Mouse (Mus musculus) lung, postnatal 0 days (tissue): ENCODE data around the gene Wdr24. TPM values are rescaled to one million over a fixed set of nuclear protein-coding genes. Genes with fewer than 3 reads are reported as not detected.

ENCODE experiments used
- ATAC-seq: fragments of 200-750 bp; cut with Nextera tagmentation; 2 replicates; pipeline ENCODE4 v1.8.0; 2017; ENCODE audit warnings: moderate library complexity
- DNase-seq: peaks from one replicate; pipeline ENCODE4 v3.0.0-alpha.2; 2016; ENCODE audit warnings: low spot score
- H3K27ac ChIP-seq: fragments of 300-500 bp; sonication (generic); 2 replicates; pipeline ENCODE4 v1.5.1; 2014; ENCODE audit warnings: antibody characterized with exemption, mild to moderate bottlenecking, low read length, mixed read lengths
- H3K27me3 ChIP-seq: fragments of 300-500 bp; sonication (generic); replicated peaks from 2 replicates; pipeline ENCODE4 v1.6.1; 2014; ENCODE audit warnings: low read length, mixed read lengths; ENCODE audit not compliant: insufficient read depth
- H3K36me3 ChIP-seq: fragments of 300-500 bp; sonication (generic); 2 replicates; pipeline ENCODE4 v1.6.1; 2014; ENCODE audit warnings: low read length, mixed read lengths; ENCODE audit not compliant: insufficient read depth
- H3K4me1 ChIP-seq: fragments of 300-500 bp; sonication (generic); 2 replicates; pipeline ENCODE4 v1.6.1; 2014; ENCODE audit warnings: antibody characterized with exemption, low read depth, low read length, mixed read lengths; ENCODE audit not compliant: insufficient read depth
- H3K4me2 ChIP-seq: fragments of 300-500 bp; sonication (generic); replicated peaks from 2 replicates; pipeline ENCODE4 v1.6.1; 2014; ENCODE audit warnings: low read depth, mild to moderate bottlenecking, low read length, moderate library complexity, mixed read lengths
- H3K4me3 ChIP-seq: fragments of 300-500 bp; sonication (generic); 2 replicates; pipeline ENCODE4 v1.5.1; 2014; ENCODE audit warnings: low read depth, low read length
- H3K9ac ChIP-seq: fragments of 300-500 bp; sonication (generic); replicated peaks from 2 replicates; pipeline ENCODE4 v1.6.1; 2014; ENCODE audit warnings: low read depth, mild to moderate bottlenecking
- H3K9me3 ChIP-seq: fragments of 300-500 bp; sonication (generic); 2 replicates; pipeline ENCODE4 v1.6.1; 2016; ENCODE audit warnings: low read length, mixed read lengths
- CTCF ChIP-seq: IDR thresholded peaks from 2 replicates; pipeline ENCODE4 v1.5.1; 2016; ENCODE audit warnings: antibody characterized with exemption, mild to moderate bottlenecking
- EP300 ChIP-seq: IDR thresholded peaks from 2 replicates; pipeline ENCODE4 v1.6.1; 2016; ENCODE audit warnings: antibody characterized with exemption, mild to moderate bottlenecking, control low read depth
- WGBS: fragments of 180-500 bp; shearing (Covaris S2); extraction: QIAGEN DNeasy Blood & Tissue Kit; methylation state at CpG from one replicate; pipeline ENCODE4 v1.1.7; 2014; 5-methylcytosine and 5-hydroxymethylcytosine counted together
- polyA plus RNA-seq: library from polyadenylated mRNA; unstranded; fragments of >200 nt; fragmentation: Nextera tagmentation; extraction: Ambion mirVana; gene quantifications from 2 replicates; pipeline ENCODE4 v1.2.1, GENCODE M21; 2015

The Wdr24 gene
- polyA plus RNA-seq, result 14.9 and 15.0 TPM in 2 replicates

DNA sequence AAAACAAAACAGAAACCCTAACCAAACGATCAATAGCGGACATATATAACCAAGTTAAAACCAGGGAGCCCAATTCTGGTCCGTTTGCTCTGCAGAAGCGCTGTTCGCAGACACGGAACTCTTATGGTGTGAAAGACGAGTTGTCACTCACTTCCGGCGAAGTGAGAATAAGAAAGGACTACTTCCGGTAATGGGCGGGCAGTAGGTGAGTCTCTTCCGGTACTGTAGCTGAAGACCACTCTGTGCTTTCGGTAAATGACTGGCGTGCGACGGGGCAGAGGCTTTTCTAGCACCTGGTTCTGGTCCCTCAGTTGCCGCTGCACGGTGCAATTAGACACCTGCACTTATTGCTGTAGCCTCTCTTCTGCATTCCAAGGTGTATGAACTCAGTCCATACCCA lies at the start of gene Wdr24:
TSS of gene Wdr24 (plus strand) at position 176 of the 400 bp plus-strand sequence.
- DNase-seq, result peak; percentile 92
- Histone ChIP-seq H3K4me3 (peak within 1 kb of the TSS; percentile 49), H3K27me3 (peaks cover 7% of the 10 kb centered on the region; the same call in 1 of the 2 replicates), H3K36me3 (0 out of 2 replicates have a peak, but pooled peaks cover 6% of the 10 kb centered on the region), H3K27ac (0 out of 2 replicates have a peak within 1 kb of the TSS, but pooled peaks have one; percentile 20), H3K9me3 (no peaks in the 10 kb centered on the region), H3K4me2 (peak within 1 kb of the TSS; percentile 81), H3K9ac (peak within 1 kb of the TSS; percentile 56), H3K4me1 (peaks cover 15% of the 10 kb centered on the region; the same call in 1 of the 2 replicates)
- ATAC-seq, result peak; percentile 82
- WGBS, result under 1% methylated on average over 18 of the region's 18 CpGs
- TF ChIP-seq EP300, result no peak
- no peak for TF ChIP-seq CTCF

DNA sequence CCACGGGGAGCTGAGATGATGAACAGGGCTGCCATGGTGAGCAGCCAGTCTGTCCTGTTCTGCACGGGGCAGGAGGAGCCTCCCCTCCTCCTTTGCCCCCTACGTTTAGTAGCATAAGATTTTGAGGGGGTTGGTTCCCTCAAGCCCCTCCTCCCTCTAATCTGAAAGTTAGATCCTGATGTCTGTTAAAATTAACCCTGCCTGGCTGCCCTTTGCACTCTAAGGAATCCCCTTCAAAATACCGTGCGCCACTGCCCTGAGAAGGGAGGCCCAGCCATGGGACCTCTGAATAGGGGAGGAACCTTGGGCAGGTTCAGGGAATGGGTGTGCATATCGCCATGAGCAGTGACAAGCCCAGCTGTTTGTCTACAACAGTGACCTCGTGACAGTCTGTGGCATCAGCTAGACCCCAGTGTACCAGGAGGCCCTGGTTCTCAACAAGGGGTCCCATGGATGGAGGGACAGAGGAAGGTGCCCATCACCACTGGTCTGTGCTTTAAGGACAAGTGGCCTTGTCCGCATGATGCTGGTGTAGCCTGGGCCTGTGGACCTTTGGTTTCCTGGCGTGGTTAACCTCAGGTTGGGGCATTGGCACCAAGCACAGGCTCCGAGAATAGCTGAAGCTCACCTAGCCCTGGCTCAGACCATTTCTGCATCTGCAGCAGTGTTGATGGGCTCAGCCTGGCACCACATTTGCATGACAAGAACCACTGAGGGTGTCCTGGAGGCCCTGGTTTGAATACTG lies 47.9 kb upstream of the Wdr24 start:
- Histone ChIP-seq H3K27ac (no peak overlapping the region), H3K36me3 (0 out of 2 replicates have a peak, but pooled peaks cover 4% of the 10 kb centered on the region), H3K4me1 (peaks cover 4% of the 10 kb centered on the region), H3K4me2 (no peak overlapping the region), H3K4me3 (no peak overlapping the region), H3K9ac (no peak overlapping the region), H3K9me3 (no peaks in the 10 kb centered on the region), H3K27me3 (no peaks in the 10 kb centered on the region)
- 72% methylated on average over 10 of the region's 10 CpGs for WGBS
- ATAC-seq, result no peak
- TF ChIP-seq EP300 (no peak), CTCF (no peak)
- DNase-seq, result no peak

DNA sequence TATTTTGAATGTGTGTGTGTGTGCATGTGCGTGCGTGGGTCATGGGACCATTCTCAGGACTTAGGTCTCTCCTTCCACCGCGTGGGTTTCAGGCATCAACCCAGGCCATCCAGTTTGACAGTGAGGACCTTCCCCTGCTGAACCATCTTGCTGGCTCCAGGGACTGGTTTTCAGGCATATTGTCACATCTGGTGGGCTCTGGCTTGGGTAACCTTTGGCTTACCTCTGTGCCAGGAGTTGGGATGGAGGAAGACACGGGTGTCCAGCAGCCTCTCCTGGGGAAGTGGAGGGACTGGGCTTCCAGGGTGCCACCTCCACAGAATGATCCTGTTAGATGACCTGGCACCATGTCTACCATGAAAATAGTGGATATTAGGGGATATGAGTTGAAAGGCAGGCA lies 45.5 kb upstream of the Wdr24 start:
- Histone ChIP-seq H3K4me2 (no peak overlapping the region), H3K27me3 (no peaks in the 10 kb centered on the region), H3K36me3 (peaks cover 15% of the 10 kb centered on the region), H3K9me3 (no peaks in the 10 kb centered on the region), H3K4me3 (no peak overlapping the region), H3K27ac (no peak overlapping the region), H3K9ac (no peak overlapping the region), H3K4me1 (peaks cover 4% of the 10 kb centered on the region)
- 97% methylated on average over 5 of the region's 5 CpGs for WGBS
- ATAC-seq (no peak), DNase-seq (no peak)
- TF ChIP-seq CTCF, result no peak

DNA sequence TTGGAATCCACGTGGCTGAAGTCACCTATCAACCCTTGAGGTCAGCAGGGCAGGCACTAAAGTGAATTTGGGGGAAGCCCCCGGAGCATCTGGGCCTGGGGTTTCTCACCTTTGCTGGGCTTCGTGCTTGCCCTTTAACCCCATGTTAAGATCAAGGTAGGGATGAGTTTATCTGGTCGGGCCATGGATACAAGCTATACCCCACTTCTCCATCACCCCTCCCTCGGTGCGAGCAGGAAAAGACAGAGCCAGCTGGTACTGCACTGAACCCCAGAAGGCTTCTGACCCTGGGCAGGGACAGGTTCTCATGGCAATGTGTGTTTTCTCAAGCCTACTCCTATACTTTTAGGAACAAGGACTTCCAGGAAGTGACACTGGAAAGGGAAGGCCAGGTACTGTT lies 42.1 kb upstream of the Wdr24 start:
- H3K4me3 ChIP-seq, result no peak overlapping the region
- no peak for TF ChIP-seq EP300
- TF ChIP-seq CTCF, result no peak
- H3K4me2 ChIP-seq, result no peak overlapping the region
- H3K36me3 ChIP-seq, result peaks cover 15% of the 10 kb centered on the region
- no peak for ATAC-seq
- no peak overlapping the region for H3K27ac ChIP-seq
- DNase-seq, result no peak
- WGBS, result 71% methylated on average over 6 of the region's 6 CpGs
- no peaks in the 10 kb centered on the region for H3K27me3 ChIP-seq
- H3K4me1 ChIP-seq, result peaks cover 8% of the 10 kb centered on the region; the same call in 1 of the 2 replicates
- no peaks in the 10 kb centered on the region for H3K9me3 ChIP-seq
- H3K9ac ChIP-seq, result no peak overlapping the region

DNA sequence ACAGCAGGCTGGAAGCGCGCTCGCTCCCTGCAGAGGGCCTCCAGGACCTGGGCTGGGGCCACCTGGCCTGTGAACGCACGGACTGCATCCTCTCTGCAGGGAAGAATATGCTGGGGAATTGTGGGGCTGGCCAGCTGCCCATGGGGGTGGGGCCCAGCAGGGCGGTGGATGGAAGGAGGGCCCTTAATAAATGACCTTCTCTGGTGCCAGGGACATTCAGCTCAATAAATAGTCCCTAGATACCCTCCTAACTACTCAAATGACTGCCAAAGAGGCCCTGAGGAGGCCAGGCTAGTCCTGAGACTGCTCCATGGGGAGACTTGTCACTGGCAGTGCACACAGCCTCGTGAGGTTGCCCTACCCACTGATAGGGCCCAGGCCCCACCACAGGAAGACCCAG lies 40.3 kb upstream of the Wdr24 start:
- Histone ChIP-seq H3K9ac (no peak overlapping the region), H3K4me3 (no peak overlapping the region), H3K36me3 (peaks cover 15% of the 10 kb centered on the region), H3K9me3 (no peaks in the 10 kb centered on the region), H3K4me1 (peaks cover 8% of the 10 kb centered on the region; the same call in 1 of the 2 replicates), H3K27ac (no peak overlapping the region), H3K4me2 (no peak overlapping the region), H3K27me3 (no peaks in the 10 kb centered on the region)
- no peak for ATAC-seq
- no peak for TF ChIP-seq CTCF
- TF ChIP-seq EP300, result no peak
- WGBS, result 67% methylated on average over 7 of the region's 7 CpGs
- DNase-seq, result no peak

DNA sequence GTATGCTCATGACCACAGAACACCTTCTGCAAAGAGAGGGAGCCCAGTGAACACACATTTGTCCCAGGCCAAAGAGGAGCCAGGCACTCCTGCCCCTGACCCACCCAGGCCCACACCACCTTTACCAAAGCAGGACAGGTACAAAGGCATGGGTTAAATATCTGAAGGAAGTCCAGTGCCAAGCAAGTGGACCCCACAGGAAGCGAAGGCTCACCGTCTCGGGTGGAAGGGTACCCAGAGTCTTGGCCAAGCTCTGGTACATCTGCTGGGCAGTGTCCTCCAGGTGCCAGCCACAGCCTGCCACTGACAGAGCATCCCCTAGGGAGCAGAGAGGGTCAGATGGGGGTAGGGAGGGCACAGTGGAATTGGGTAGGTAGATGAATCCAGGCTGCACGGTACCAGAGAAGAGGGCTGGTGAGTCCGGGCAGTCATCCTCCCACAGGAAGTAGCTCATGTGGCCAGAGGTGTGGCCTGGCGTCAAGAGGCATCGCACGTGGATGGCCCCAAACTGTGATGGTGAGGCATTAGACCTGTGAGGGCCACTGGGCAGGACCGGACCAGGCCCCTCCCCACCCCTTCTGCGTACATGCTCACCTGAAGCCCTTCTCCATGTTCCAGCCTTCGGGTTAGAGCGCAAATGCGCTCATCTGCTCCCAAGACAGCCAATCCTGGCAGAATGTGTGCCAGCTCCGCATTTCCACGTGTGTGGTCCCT lies 39.4 kb upstream of the Wdr24 start:
- H3K9ac ChIP-seq, result no peak overlapping the region
- no peak overlapping the region for H3K4me3 ChIP-seq
- ATAC-seq (no peak), DNase-seq (no peak)
- no peaks in the 10 kb centered on the region for H3K9me3 ChIP-seq
- 62% methylated on average over 15 of the region's 15 CpGs for WGBS
- H3K4me1 ChIP-seq, result peaks cover 8% of the 10 kb centered on the region; the same call in 1 of the 2 replicates
- no peak overlapping the region; the same call in 1 of the 2 replicates for H3K4me2 ChIP-seq
- no peak for TF ChIP-seq CTCF
- TF ChIP-seq EP300, result no peak
- H3K27ac ChIP-seq, result no peak overlapping the region
- no peaks in the 10 kb centered on the region for H3K27me3 ChIP-seq
- H3K36me3 ChIP-seq, result peaks cover 15% of the 10 kb centered on the region
